Mouse (Mus musculus) olfactory bulb, adult 2 months (tissue): ENCODE data around the gene Pak1.

ENCODE experiments used
- CTCF ChIP-seq: fragments of 200-500 bp; IDR thresholded peaks from 2 replicates; pipeline ENCODE4 v1.5.1; 2012; ENCODE audit warnings: low read depth, mild to moderate bottlenecking, low read length, moderate library complexity; ENCODE audit not compliant: insufficient read depth
- POLR2A ChIP-seq: fragments of 200-500 bp; IDR thresholded peaks from 2 replicates; pipeline ENCODE4 v1.6.1; 2012; ENCODE audit warnings: mild to moderate bottlenecking, low read depth, low read length, moderate library complexity; ENCODE audit not compliant: insufficient read depth

GRCm38 (mm10) chr7:97805067-97805365 lies 16.7 kb downstream of the Pak1 start:
- TF ChIP-seq CTCF (no peak), POLR2A (no peak)
